Mouse (Mus musculus) heart, embryonic 12.5 days (tissue): ENCODE measurements around the gene Trappc1. TPM values are rescaled to one million over a fixed set of nuclear protein-coding genes. Genes with fewer than 3 reads are reported as not detected.

Source experiments
- ATAC-seq: fragments of 200-750 bp; cut with Nextera tagmentation; 2 replicates; pipeline ENCODE4 v1.8.0; 2017; ENCODE audit warnings: moderate TSS enrichment, moderate library complexity; ENCODE audit not compliant: insufficient number of reproducible peaks, low FRiP score
- H3K27ac ChIP-seq: fragments of 300-500 bp; sonication (generic); 2 replicates; pipeline ENCODE4 v1.5.1; 2016; ENCODE audit warnings: mild to moderate bottlenecking, moderate library complexity; ENCODE audit not compliant: poor library complexity, severe bottlenecking
- H3K27me3 ChIP-seq: fragments of 300-500 bp; sonication (generic); replicated peaks from 2 replicates; pipeline ENCODE4 v1.6.1; 2016; ENCODE audit warnings: mild to moderate bottlenecking, moderate library complexity
- H3K36me3 ChIP-seq: fragments of 300-500 bp; sonication (generic); 2 replicates; pipeline ENCODE4 v1.6.1; 2016; ENCODE audit warnings: mild to moderate bottlenecking, moderate library complexity
- H3K4me1 ChIP-seq: fragments of 300-500 bp; sonication (generic); replicated peaks from 2 replicates; pipeline ENCODE4 v1.6.1; 2016; ENCODE audit warnings: mild to moderate bottlenecking
- H3K4me2 ChIP-seq: fragments of 300-500 bp; sonication (generic); 2 replicates; pipeline ENCODE4 v1.6.1; 2016; ENCODE audit warnings: mild to moderate bottlenecking, moderate library complexity
- H3K4me3 ChIP-seq: fragments of 300-500 bp; sonication (generic); 2 replicates; pipeline ENCODE4 v1.5.1; 2016; ENCODE audit warnings: mild to moderate bottlenecking
- H3K9ac ChIP-seq: fragments of 300-500 bp; sonication (generic); 2 replicates; pipeline ENCODE4 v1.6.1; 2016; ENCODE audit warnings: mild to moderate bottlenecking, moderate library complexity
- H3K9me3 ChIP-seq: fragments of 300-500 bp; sonication (generic); replicated peaks from 2 replicates; pipeline ENCODE4 v1.6.1; 2016; ENCODE audit warnings: mild to moderate bottlenecking, moderate library complexity
- WGBS: fragments of 180-500 bp; shearing (Covaris S2); methylation state at CpG from one replicate; pipeline ENCODE4 v1.1.7; 2016; 5-methylcytosine and 5-hydroxymethylcytosine counted together
- polyA plus RNA-seq: library from polyadenylated mRNA; unstranded; fragments of >200 nt; fragmentation: Nextera tagmentation; extraction: Ambion mirVana; gene quantifications from 2 replicates; pipeline ENCODE4 v1.2.1, GENCODE M21; 2016

Trappc1 gene
- polyA plus RNA-seq, 1 experiment from 2014 or later: 176 TPM

DNA sequence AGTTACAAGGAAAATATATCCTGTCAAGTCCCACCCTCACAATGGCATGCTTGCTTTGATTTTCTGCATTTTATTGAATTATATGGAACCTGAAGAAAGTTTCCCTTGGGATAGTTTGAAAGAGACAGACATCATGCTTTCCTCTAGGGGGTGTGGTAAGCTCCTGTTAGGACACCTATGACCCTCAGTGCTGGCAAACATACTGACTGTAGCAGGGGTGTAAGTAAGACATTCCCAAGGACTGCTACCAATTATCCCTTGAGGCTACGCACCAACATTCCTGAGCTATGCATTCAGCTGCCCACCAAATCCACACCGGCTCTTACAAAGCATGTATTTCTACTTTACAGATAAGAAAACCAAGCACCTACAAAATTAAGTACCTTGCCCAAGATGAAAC is 38.7 kb downstream of the Trappc1 start:
- Histone ChIP-seq H3K36me3 (peaks cover 62% of the 10 kb centered on the region), H3K4me3 (no peak overlapping the region), H3K4me1 (peaks cover 26% of the 10 kb centered on the region), H3K4me2 (no peak overlapping the region), H3K9ac (no peak overlapping the region), H3K27me3 (no peaks in the 10 kb centered on the region), H3K27ac (no peak overlapping the region), H3K9me3 (no peaks in the 10 kb centered on the region)
- WGBS: 76% methylated on average over 2 of the region's 2 CpGs
- ATAC-seq: no peak

DNA sequence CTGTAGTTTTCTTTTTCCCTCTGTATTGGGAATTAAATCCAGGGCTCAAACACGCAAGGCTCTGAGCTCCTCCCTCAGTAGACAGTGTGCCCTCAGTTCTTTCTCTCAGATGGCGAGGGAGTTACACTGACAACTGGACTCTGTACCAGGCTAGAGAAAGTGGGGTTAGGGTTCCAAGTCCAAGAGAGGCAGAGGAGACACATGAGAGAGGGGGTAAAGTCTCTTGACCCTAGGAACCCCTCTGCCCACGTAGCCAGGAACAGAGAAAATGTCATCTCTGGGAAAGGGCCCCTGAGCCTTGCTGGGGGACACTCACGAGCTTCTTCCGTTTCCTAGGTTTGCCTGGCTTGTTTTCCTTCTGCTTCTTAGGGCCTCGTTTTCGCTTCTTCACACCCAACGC is 40.6 kb downstream of the Trappc1 start:
- no peak for ATAC-seq
- Histone ChIP-seq H3K4me2 (peak overlapping the region; percentile 97), H3K9ac (no peak overlapping the region), H3K9me3 (no peaks in the 10 kb centered on the region), H3K4me3 (no peak overlapping the region), H3K4me1 (peaks cover 35% of the 10 kb centered on the region), H3K27ac (peak overlapping the region; percentile 97), H3K36me3 (peaks cover 43% of the 10 kb centered on the region), H3K27me3 (no peaks in the 10 kb centered on the region)
- WGBS: 56% methylated on average over 8 of the region's 8 CpGs

DNA sequence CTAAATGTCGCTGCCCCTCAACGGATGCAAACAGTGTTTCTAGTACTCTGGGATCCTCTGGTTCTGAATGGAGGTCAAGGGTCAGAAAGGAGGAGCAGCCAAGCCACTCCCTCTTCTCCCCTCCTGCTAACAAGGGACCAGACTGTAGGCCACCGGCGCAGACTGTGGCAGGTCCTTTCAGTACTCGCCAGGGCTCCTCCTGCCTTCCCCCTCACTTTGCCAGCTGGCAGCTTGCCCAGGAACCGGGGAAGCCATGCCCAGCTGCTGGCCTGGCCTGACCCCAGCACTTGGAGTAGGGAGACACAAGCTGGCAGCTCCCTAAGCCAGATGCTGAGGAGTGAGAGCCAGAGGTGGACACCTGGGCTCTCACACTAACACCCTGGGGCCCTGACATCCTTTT is 41.1 kb downstream of the Trappc1 start:
- 2% methylated on average over 6 of the region's 6 CpGs for WGBS
- H3K9ac ChIP-seq: peak overlapping the region; percentile 71; the same call in 1 of the 2 replicates
- H3K36me3 ChIP-seq: peaks cover 38% of the 10 kb centered on the region
- H3K4me2 ChIP-seq: peak overlapping the region; percentile 97
- H3K27me3 ChIP-seq: no peaks in the 10 kb centered on the region
- peak overlapping the region; percentile 5; the same call in 1 of the 2 replicates for H3K4me3 ChIP-seq
- H3K4me1 ChIP-seq: peaks cover 35% of the 10 kb centered on the region
- no peaks in the 10 kb centered on the region for H3K9me3 ChIP-seq
- H3K27ac ChIP-seq: peak overlapping the region; percentile 97
- ATAC-seq: peak; percentile 9; the same call in 1 of the 2 replicates

DNA sequence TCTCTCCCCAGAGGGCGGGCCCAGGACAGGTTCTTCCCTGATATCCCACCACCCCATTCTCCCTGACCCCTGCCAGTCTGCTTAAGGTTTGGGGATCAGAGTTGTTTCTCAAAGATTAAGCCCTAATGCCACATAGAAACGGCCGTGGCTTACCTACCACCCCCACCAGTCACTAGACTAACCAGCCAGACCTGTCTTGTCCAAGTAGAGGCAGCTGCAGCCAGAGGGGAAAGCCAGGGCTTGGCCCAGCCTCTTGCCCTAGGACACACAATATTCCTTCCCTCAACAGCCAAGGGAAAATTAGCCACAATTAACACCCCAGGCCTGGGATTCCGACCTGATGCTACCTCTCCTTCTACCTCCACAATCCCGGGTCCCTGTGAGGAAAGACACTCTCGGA is 41.9 kb downstream of the Trappc1 start:
- no peak for ATAC-seq
- Histone ChIP-seq H3K27me3 (no peaks in the 10 kb centered on the region), H3K36me3 (peaks cover 30% of the 10 kb centered on the region), H3K4me1 (peaks cover 37% of the 10 kb centered on the region), H3K4me3 (peak overlapping the region; percentile 98), H3K4me2 (peak overlapping the region; percentile 97), H3K27ac (peak overlapping the region; percentile 97), H3K9me3 (no peaks in the 10 kb centered on the region), H3K9ac (peak overlapping the region; percentile 71)
- WGBS: 32% methylated on average over 6 of the region's 6 CpGs

DNA sequence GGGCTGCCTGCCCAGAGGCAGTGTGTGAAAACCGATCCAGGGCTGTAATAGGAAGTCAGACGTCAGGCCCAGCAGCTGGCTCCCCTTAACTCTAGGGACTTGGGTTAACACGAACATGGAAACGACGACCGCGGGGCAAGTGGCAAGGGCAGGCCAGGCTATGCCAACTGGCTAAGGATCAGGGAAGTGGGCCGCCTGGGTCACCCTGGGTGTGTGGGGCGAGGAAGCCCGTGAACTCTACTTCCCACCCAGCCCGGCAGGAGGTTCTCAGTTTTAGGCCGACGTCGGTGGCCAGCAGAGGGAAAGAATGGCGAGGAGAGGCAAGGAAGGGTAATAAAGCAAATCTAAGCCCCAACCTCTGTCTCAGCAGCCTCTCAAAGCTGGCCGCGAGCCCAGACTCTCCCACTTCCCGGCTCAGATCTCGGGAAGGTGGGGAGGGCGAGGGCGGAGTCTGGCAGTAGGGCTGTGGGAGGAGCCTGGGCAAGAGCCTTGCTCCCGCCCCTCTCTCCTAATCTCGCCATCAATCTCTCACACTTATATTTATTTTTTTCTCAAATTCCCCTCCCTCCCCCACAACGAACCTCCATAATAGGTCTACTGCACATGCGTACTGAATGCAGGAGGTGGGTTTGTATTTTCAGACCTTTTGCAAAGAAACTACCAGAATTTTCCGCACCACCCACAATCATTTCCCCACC is 42.5 kb downstream of the Trappc1 start:
- Histone ChIP-seq H3K4me1 (peaks cover 43% of the 10 kb centered on the region), H3K4me3 (peak overlapping the region; percentile 98), H3K9ac (peak overlapping the region; percentile 100), H3K9me3 (no peaks in the 10 kb centered on the region), H3K36me3 (peaks cover 24% of the 10 kb centered on the region), H3K4me2 (peak overlapping the region; percentile 97), H3K27ac (peak overlapping the region; percentile 97), H3K27me3 (no peaks in the 10 kb centered on the region)
- peak; percentile 85 for ATAC-seq
- under 1% methylated on average over 26 of the region's 26 CpGs for WGBS

- Histone ChIP-seq H3K27ac (peak overlapping the region; percentile 97), H3K27me3 (no peaks in the 10 kb centered on the region), H3K4me2 (peak overlapping the region; percentile 97), H3K9me3 (no peaks in the 10 kb centered on the region), H3K4me1 (peaks cover 50% of the 10 kb centered on the region), H3K4me3 (peak overlapping the region; percentile 98), H3K9ac (peak overlapping the region; percentile 100), H3K36me3 (peaks cover 16% of the 10 kb centered on the region)
- ATAC-seq: no peak
- under 1% methylated on average over 22 of the region's 22 CpGs for WGBS
Observed at GRCm38 (mm10) chr11:69366855-69367615, 43.3 kb downstream of the Trappc1 start.

- H3K27ac ChIP-seq: peak overlapping the region; percentile 97
- no peaks in the 10 kb centered on the region for H3K9me3 ChIP-seq
- peak overlapping the region; percentile 100 for H3K9ac ChIP-seq
- H3K4me1 ChIP-seq: peaks cover 58% of the 10 kb centered on the region
- peak overlapping the region; percentile 98 for H3K4me3 ChIP-seq
- under 1% methylated on average over 22 of the region's 22 CpGs for WGBS
- no peaks in the 10 kb centered on the region for H3K27me3 ChIP-seq
- peak; percentile 22; the same call in 1 of the 2 replicates for ATAC-seq
- H3K4me2 ChIP-seq: peak overlapping the region; percentile 97
- H3K36me3 ChIP-seq: peaks cover 11% of the 10 kb centered on the region
Observed at GRCm38 (mm10) chr11:69367616-69368355, 44.0 kb downstream of the Trappc1 start.

GRCm38 (mm10) chr11:69368356-69369214 is 44.8 kb downstream of the Trappc1 start:
- H3K4me3 ChIP-seq: peak overlapping the region; percentile 98
- ATAC-seq: peak; percentile 26
- H3K4me2 ChIP-seq: peak overlapping the region; percentile 97
- H3K27ac ChIP-seq: peak overlapping the region; percentile 97
- H3K36me3 ChIP-seq: peaks cover 4% of the 10 kb centered on the region
- H3K9ac ChIP-seq: peak overlapping the region; percentile 100
- WGBS: under 1% methylated on average over 52 of the region's 106 CpGs
- H3K27me3 ChIP-seq: no peaks in the 10 kb centered on the region
- H3K9me3 ChIP-seq: no peaks in the 10 kb centered on the region
- peaks cover 66% of the 10 kb centered on the region for H3K4me1 ChIP-seq

DNA sequence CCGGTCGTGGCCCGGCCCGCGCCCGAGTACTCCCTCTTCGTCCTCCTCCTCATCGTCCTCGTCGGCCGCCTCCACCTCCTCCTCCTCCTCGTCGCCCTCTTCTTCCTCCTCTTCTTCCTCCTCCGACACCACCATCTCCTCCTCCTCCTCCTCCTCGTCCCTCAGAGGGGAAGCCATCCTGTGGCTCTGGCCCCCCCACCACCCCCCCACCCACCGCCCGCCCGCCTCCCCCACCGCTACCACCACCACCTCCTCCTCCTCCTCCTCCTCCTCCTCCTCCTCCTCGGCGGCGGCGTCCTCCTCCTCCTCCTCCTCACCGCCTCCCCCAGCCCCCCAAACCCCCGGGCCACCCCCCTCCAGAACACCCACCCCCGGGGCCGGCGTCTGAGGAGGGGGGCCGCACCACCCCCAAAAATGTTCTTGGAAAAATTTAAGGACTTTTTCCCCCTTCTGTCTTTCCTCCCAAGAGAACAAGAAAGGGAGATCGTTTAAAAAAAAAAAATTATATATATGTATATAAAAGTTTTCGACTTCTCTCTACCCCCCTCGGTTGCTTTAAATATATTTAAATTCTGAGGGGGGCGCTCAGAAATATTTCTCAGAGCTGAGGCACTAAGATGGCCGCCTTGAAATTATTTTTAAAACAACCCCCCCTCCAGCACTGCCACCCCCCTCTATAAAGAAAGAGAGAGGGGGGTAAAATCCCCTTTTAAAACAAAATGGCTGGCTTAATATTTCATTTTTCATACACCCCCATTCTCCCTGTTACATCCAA is 45.6 kb downstream of the Trappc1 start, which contains the start of gene Chd3:
TSS of gene Chd3 (minus strand) at position 192 of the 775 bp plus-strand sequence.
- H3K27me3 ChIP-seq: no peaks in the 10 kb centered on the region
- H3K9me3 ChIP-seq: no peaks in the 10 kb centered on the region
- peaks cover 62% of the 10 kb centered on the region for H3K4me1 ChIP-seq
- peak within 1 kb of the TSS; percentile 97 for H3K4me2 ChIP-seq
- H3K4me3 ChIP-seq: peak within 1 kb of the TSS; percentile 98
- no peak for ATAC-seq
- peak within 1 kb of the TSS; percentile 97 for H3K27ac ChIP-seq
- peak within 1 kb of the TSS; percentile 100 for H3K9ac ChIP-seq
- 7% methylated on average over 11 of the region's 34 CpGs for WGBS
- peaks cover 5% of the 10 kb centered on the region; the same call in 1 of the 2 replicates for H3K36me3 ChIP-seq
